Mouse (Mus musculus) common myeloid progenitor, adult 5-6 weeks (primary cell): ENCODE data around the gene Cdk5rap2. TPM values are rescaled to one million over a fixed set of nuclear protein-coding genes. Genes with fewer than 3 reads are reported as not detected.

Experiments
- ATAC-seq: replicated peaks from 2 replicates; pipeline ENCODE4 v1.8.0; 2016; ENCODE audit warnings: low read depth, mild to moderate bottlenecking, moderate TSS enrichment, inconsistent platforms; ENCODE audit not compliant: poor library complexity, severe bottlenecking
- total RNA-seq: library from RNA; stranded (forward); fragments of 200-1000, 187-1606 nt; gene quantifications from 2 replicates; pipeline ENCODE4 v1.2.3, GENCODE M21; 2017

Gene Cdk5rap2
- total RNA-seq, 1 experiment from 2014 or later = 48.8 TPM

DNA sequence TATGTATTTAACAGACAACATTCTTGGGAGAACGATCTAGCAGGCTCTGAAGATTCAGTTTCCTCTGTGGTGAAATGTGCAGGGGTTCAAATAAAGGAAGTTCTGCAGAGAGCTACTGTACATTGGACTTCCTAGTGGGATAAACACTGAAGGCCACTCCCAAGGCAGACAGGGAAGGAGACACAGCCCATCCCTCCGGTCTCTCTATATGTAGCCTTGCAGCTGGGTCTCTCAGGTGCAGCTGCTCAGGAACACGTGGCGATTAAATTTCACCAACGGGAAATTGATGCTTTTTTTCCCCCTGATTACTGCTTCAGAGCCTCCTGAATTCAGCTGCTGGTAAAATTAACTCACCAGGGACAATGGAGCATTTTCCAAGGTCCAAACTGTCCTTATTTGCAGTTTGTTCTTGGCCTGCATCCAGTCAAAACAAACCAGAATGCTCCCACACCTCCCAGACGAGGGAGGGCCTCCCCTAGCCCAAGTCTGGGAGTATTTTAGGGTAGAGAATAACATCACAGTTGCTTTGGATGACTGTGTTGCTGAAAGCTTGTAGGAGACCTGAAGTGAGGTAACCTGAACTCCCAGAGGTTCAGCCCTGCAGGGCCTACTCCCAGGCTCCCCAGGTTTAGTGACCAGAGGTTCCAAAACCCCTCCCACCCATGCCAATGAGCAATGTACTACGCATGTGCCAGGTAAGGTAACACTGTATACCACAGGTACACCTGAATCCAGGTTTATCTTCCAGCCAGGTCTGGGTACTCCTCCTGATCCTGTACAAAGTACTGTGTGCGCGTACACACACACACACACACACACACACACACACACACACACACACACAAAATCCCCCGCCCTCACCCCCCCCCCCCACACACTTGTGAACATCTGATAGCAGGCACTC, 189.7 kb downstream of the Cdk5rap2 start:
- no peak for ATAC-seq

DNA sequence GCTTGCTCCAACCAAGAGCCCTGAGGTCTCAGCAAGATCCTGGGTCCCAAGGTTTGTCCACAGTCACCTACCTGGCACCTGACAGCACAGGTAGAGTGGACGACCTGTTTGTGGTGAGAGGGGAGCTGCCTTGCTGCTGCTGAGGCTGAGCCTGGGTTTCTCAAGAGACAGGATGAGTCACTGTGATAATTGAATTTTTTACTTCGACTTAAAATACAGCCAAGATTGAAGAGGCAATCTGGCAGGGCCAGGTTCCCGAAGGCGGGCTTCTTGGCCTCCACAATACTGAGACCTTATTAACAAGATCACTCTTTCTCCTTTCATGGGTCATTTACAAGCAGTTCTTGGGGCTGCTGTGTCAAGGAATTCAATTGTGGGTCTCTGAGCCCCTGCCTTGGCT, 190.5 kb downstream of the Cdk5rap2 start:
- ATAC-seq = no peak

DNA sequence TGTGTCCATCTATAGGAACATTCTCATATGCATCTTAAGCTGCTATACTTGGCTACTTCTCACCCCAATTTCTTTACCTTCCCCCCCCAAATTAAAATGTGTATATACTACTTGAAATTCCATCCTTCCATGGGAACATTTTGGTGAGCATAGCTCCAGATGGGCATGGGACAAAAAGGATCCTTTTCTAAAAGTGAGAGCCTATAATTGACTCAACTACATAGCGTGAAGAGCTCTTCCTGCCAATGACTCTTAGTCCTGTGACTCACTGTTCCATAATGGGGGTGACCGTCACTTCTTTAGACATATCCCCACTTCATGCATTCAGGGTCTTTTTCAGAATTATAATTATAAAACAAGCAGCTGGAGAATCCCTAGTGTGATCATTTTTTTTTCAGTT, 224.3 kb downstream of the Cdk5rap2 start:
- no peak for ATAC-seq

Other genes with a start within 250 kb of the Cdk5rap2 start
- 4.6 and 6.0 TPM in 2 replicates for gene Megf9, start 124.6 kb upstream of the Cdk5rap2 start, total RNA-seq